Mouse (Mus musculus): ENCODE results near the gene Acadm.

DNA sequence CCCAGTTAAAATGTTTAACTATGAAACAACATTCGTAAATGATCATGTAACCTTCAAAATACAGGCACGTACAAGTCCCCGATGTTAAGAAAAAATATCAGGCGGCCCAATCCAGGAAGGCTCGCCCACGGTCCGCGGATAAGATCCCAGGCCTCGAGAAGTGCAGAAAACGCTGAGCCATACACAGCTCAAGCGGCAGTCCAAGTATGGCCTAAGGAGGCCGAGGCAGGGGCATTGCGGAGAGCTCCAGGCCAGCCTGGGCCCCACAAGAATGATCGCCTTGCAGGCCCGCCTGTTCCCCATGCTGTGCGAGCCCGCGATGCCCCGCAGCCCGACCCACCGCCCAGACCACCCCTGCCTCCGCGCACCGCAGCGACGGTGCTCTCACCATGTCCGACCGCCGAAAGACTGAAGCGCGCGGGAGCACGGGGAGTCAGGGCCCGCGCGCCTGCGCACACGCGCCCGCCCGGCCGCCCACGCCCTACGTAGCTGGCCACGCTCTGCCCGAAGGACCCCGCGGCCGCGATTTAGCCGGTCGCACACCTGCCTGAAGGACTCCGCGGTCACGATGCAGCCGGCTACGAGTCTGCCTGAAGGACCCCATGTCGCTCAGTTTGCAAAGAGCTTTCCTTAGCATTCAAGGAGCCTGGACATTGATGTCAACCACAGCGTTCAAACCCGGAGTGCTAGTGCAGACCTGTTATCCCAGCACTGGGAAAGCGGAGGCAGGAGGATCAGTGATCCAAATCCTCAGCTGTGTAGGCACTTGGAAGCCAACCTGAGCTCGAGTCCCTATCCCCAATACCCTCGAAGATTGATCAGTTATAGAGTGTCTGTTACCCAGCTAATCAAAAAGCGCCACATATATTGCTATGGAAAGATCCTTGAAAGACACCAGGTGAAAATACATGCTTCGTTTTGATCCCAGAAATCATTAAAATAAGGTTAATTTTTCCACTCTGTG is 31.6 kb downstream of the Acadm start, which contains the start of gene Rabggtb:
- TF ChIP-seq CTCF (conservative IDR thresholded peaks at IDR 0.05; ENCODE audit: low read length) (no peak), NANOG (IDR thresholded peaks at IDR 0.05; ENCODE audit: borderline replicate concordance, low read length) (no peak), POU5F1 (IDR thresholded peaks at IDR 0.05; ENCODE audit: borderline replicate concordance, low read length) (no peak)

Data from E14TG2a.4 (cell line).